Mouse (Mus musculus): ENCODE results near the gene Rnf222.

DNA sequence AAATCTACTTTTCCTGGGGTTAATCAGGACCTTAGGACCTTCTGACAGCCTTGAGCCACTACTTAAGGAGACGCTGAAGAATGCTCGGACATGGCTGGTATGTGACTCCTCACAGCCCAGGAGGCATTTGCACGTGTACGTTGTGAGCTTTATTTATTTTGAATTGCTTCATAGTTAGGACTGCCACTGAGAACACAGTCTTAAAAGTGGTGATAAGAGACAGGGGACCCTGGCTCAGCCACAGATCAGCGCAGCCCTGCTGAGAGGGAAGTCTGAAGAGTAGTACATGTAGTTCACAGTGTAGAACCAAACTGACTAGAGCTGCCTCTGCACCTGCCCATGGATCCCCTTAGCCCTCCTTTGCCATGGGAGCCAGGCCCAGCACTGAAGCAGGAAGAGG is 3.5 kb downstream of the Rnf222 start:
- no peak for TF ChIP-seq CTCF (IDR thresholded peaks at IDR 0.05; ENCODE audit: low read depth, low read length)
- TF ChIP-seq POLR2A (IDR thresholded peaks at IDR 0.05; ENCODE audit: extremely low read depth, insufficient read depth, low read length): no peak

Measured in liver, adult 2 months (tissue).